Mouse (Mus musculus): ENCODE results near the gene Sipa1l1. TPM values are rescaled to one million over a fixed set of nuclear protein-coding genes. Genes with fewer than 3 reads are reported as not detected.
A peak's percentile ranks its signal among the peaks of the same experiment; 100 is the strongest.

Sipa1l1 gene
- total and polyA plus RNA-seq, 3 experiments: 13.6 to 36.7 (median 23.6) TPM

DNA sequence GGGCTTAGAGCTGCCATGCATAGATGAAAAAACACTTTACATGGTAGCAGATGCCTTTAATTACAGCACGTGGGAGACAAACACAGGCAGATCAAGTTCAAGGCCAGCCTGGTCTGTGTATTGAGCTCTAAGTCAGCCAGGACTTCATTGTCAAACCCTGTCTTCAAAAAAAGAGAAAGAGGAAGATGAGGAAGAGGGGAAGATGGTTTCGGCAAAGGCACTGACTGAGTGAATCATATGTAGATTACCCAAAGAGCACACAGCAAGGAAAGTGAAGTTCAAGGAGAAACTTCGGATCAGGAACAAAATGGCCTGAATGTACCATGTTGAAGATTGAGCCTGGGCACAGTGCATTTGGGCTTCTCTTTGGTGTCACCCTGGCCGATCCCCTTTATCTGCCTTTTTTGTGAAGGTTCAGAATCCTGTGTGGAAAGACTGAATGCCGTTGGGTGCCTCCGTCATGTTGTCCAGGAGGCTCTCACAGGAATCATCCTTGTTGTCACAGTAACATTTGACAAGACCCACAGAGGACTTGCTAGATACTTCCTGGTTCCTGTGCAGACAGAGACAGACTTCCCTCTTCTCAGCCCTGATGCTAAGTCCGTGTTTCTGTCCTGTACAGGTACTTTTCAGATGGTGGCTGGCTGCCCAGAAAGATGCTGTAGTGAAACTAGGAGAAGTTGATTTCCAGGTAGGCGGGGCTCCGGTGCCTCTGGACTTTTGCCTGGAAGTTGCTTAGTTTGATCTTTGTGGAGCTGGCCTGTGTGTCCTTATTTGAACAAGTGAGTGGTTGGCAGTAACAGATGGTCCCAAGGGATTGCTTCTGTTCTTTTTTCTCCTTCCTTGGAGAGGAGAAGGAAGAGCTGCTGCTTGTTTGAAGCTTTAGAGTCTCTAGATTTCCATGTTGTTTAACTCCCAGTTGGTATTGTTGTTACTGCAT, 96.5 kb downstream of the Sipa1l1 start:
- Histone ChIP-seq H3K4me3 (replicated peaks in 1 of 3; ENCODE audit: low read depth in 2 of 3, low read length in 2 of 3, poor library complexity in 1 of 3) (no peak overlapping the region), H3K4me2 (ENCODE audit: insufficient read depth, low read depth, poor library complexity, severe bottlenecking) (no peak overlapping the region), H3K4me1 (ENCODE audit: control insufficient read depth in 1 of 2, insufficient read depth in 2 of 2) (peaks cover 2 to 40% of the 10 kb centered on the region in 2 experiments; a peak in 2 of 4 replicates), H3K9ac (ENCODE audit: insufficient read depth, low read depth) (no peak overlapping the region), H3K79me2 (replicated peaks; ENCODE audit: control insufficient read depth, extremely low read depth, insufficient read depth, poor library complexity, severe bottlenecking) (no peaks in the 10 kb centered on the region), H3K27me3 (replicated peaks) (no peaks in the 10 kb centered on the region), H3K27ac (ENCODE audit: insufficient read depth, low read depth) (no peak overlapping the region), H3K9me3 (replicated peaks; ENCODE audit: low read length) (no peaks in the 10 kb centered on the region), H3K36me3 (replicated peaks in 1 of 2; ENCODE audit: control insufficient read depth in 1 of 2, insufficient read depth in 1 of 2, low read length in 1 of 2) (peaks cover 0 to 32% of the 10 kb centered on the region in 2 experiments)
- in situ Hi-C loops (cut with MboI; ENCODE audit: low pct_ligation_motif_present, low pct_unique_long_range_greater_than_20kb, low sequenced_read_pairs) (loop anchor here (25.0 kb wide), 1 partner anchor 278 kb away; no protein-coding TSS in a partner anchor), dilution Hi-C loops (cut with MboI; ENCODE audit: extremely low pct_ligation_motif_present, extremely low pct_unique_long_range_greater_than_20kb, low sequenced_read_pairs) (no loop called here)
- DNase-seq (ENCODE audit: extremely low read depth): no peak
- TF ChIP-seq MYC (IDR thresholded peaks at IDR 0.05; ENCODE audit: low read depth, low read length) (no peak), CHD1 (IDR thresholded peaks at IDR 0.05; ENCODE audit: low read depth, low read length) (no peak), CTCF (conservative IDR thresholded peaks at IDR 0.05 in 1 of 2, IDR thresholded peaks at IDR 0.05 in 1 of 2; ENCODE audit: low read depth in 2 of 2, low read length in 2 of 2) (no peak), POLR2AphosphoS2 (IDR thresholded peaks at IDR 0.05; ENCODE audit: low read depth, low read length) (no peak), SMC3 (IDR thresholded peaks at IDR 0.05; ENCODE audit: low read depth, low read length) (no peak), ELF1 (IDR thresholded peaks at IDR 0.05; ENCODE audit: low read depth, low read length) (no peak), EP300 (IDR thresholded peaks at IDR 0.05; ENCODE audit: low read length) (no peak), MAX (IDR thresholded peaks at IDR 0.05; ENCODE audit: low read length) (no peak), MXI1 (IDR thresholded peaks at IDR 0.05; ENCODE audit: low read depth, low read length) (no peak)

DNA sequence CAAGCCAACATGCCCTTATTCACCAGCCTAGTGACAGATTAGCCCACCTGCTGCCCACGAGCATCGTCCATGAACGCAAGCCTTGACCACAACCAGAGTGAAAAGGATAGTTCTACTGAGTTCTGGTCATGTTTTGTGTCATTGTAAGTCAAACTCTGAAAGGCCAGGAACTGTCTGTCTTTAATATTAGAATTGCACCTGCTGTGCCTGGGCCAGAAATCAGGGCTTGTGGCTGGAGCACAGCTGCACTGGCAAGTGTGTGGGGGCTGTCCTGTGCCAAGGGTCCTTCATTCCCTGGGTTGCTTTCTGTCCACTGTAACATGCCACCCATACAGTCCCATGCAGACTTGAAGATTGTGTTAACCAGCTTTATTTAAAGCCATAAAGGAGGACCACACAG, 102.3 kb downstream of the Sipa1l1 start:
- in situ Hi-C loops (cut with MboI; ENCODE audit: low pct_ligation_motif_present, low pct_unique_long_range_greater_than_20kb, low sequenced_read_pairs): loop anchor here (25.0 kb wide), 1 partner anchor 284 kb away; no protein-coding TSS in a partner anchor
- Histone ChIP-seq H3K27ac (ENCODE audit: insufficient read depth, low read depth) (no peak overlapping the region), H3K4me3 (replicated peaks in 1 of 3; ENCODE audit: low read depth in 2 of 3, low read length in 2 of 3, poor library complexity in 1 of 3) (no peak overlapping the region), H3K4me2 (ENCODE audit: insufficient read depth, low read depth, poor library complexity, severe bottlenecking) (no peak overlapping the region), H3K27me3 (replicated peaks) (no peaks in the 10 kb centered on the region), H3K79me2 (replicated peaks; ENCODE audit: control insufficient read depth, extremely low read depth, insufficient read depth, poor library complexity, severe bottlenecking) (no peaks in the 10 kb centered on the region), H3K4me1 (ENCODE audit: control insufficient read depth in 1 of 2, insufficient read depth in 2 of 2) (peaks cover 0 to 29% of the 10 kb centered on the region in 2 experiments; a peak in 2 of 4 replicates), H3K36me3 (replicated peaks in 1 of 2; ENCODE audit: control insufficient read depth in 1 of 2, insufficient read depth in 1 of 2, low read length in 1 of 2) (peaks cover 0 to 24% of the 10 kb centered on the region in 2 experiments), H3K9me3 (replicated peaks; ENCODE audit: low read length) (no peaks in the 10 kb centered on the region), H3K9ac (ENCODE audit: insufficient read depth, low read depth) (no peak overlapping the region)
- dilution Hi-C loops (cut with MboI; ENCODE audit: extremely low pct_ligation_motif_present, extremely low pct_unique_long_range_greater_than_20kb, low sequenced_read_pairs): no loop called here
- no peak for DNase-seq (ENCODE audit: extremely low read depth)
- TF ChIP-seq RCOR1 (conservative IDR thresholded peaks at IDR 0.05; ENCODE audit: low read depth, low read length): 0 out of 2 replicates have a peak, but pooled peaks have one; percentile 33
- TF ChIP-seq SMC3 (IDR thresholded peaks at IDR 0.05; ENCODE audit: low read depth, low read length): no peak
- no peak for TF ChIP-seq E2F4 (IDR thresholded peaks at IDR 0.05; ENCODE audit: insufficient replicate concordance, low read depth, low read length)
- TF ChIP-seq TCF12 (IDR thresholded peaks at IDR 0.05; ENCODE audit: low read depth, low read length): peak; percentile 43; the same call in 1 of the 2 replicates
- TF ChIP-seq CHD1 (IDR thresholded peaks at IDR 0.05; ENCODE audit: low read depth, low read length): no peak
- TF ChIP-seq NRF1 (IDR thresholded peaks at IDR 0.05; ENCODE audit: low read depth, low read length): no peak
- TF ChIP-seq EP300 (IDR thresholded peaks at IDR 0.05; ENCODE audit: low read length): peak; percentile 50; the same call in 1 of the 2 replicates
- TF ChIP-seq KAT2A (IDR thresholded peaks at IDR 0.05; ENCODE audit: insufficient replicate concordance, low read length): no peak
- 0 out of 2 replicates have a peak, but pooled peaks have one; percentile 21 for TF ChIP-seq IRF4 (IDR thresholded peaks at IDR 0.05; ENCODE audit: low read depth, low read length)
- 0 out of 2 replicates have a peak, but pooled peaks have one; percentile 14 for TF ChIP-seq MEF2A (IDR thresholded peaks at IDR 0.05; ENCODE audit: borderline replicate concordance, low read depth, low read length)
- no peak for TF ChIP-seq USF1 (IDR thresholded peaks at IDR 0.05; ENCODE audit: low read depth, low read length)
- 0 out of 2 replicates have a peak, but pooled peaks have one; percentile 8 for TF ChIP-seq BHLHE40 (IDR thresholded peaks at IDR 0.05; ENCODE audit: low read depth, low read length)
- no peak for TF ChIP-seq MAZ (IDR thresholded peaks at IDR 0.05; ENCODE audit: low read depth, low read length)
- TF ChIP-seq NELFE (IDR thresholded peaks at IDR 0.05; ENCODE audit: low read depth, low read length): no peak
